Mouse (Mus musculus): ENCODE data around the gene Ifi27. TPM values are rescaled to one million over a fixed set of nuclear protein-coding genes. Genes with fewer than 3 reads are reported as not detected.

Gene Ifi27
- polyA plus RNA-seq (2012; ENCODE audit: insufficient read depth, insufficient read length, low replicate concordance, missing spikeins), result not detected in 2 replicates

- H3K27ac ChIP-seq (ENCODE audit: insufficient read depth, low read depth, low read length), result peak within 1 kb of the TSS; percentile 56; the same call in 1 of the 2 replicates
- peak within 1 kb of the TSS; percentile 25 for H3K4me3 ChIP-seq (ENCODE audit: insufficient read depth, low read depth, low read length)
Observed at GRCm38 (mm10) chr12:103433986-103434731, at the start of gene Ifi27. TSS of gene Ifi27 (plus strand) at chr12:103434211.

GRCm38 (mm10) chr12:103388505-103389347 is 45.3 kb upstream of the Ifi27 start, which contains the start of gene Otub2:
TSS of gene Otub2 (plus strand) at chr12:103388682.
- TF ChIP-seq POLR2A (IDR thresholded peaks at IDR 0.05; ENCODE audit: insufficient read depth, low read depth, low read length) (peak; percentile 28; the same call in 1 of the 2 replicates), CTCF (IDR thresholded peaks at IDR 0.05; ENCODE audit: insufficient read depth, low read depth, low read length) (no peak)
- Histone ChIP-seq H3K4me3 (ENCODE audit: insufficient read depth, low read depth, low read length) (peak within 1 kb of the TSS; percentile 88), H3K4me1 (ENCODE audit: control insufficient read depth, insufficient read depth, low read length) (peaks cover 21% of the 10 kb centered on the region), H3K27ac (ENCODE audit: insufficient read depth, low read depth, low read length) (peak within 1 kb of the TSS; percentile 34)
- 1% methylated on average over 58 of the region's 58 CpGs for WGBS

More at GRCm38 (mm10) chr12:103433986-103434731, at the start of gene Ifi27:
- H3K4me1 ChIP-seq (ENCODE audit: control insufficient read depth, insufficient read depth, low read length), result no peaks in the 10 kb centered on the region
- 53% methylated on average over 8 of the region's 8 CpGs for WGBS
- TF ChIP-seq CTCF (IDR thresholded peaks at IDR 0.05; ENCODE audit: insufficient read depth, low read depth, low read length) (no peak), POLR2A (IDR thresholded peaks at IDR 0.05; ENCODE audit: insufficient read depth, low read depth, low read length) (no peak)

- Histone ChIP-seq H3K4me1 (ENCODE audit: control insufficient read depth, insufficient read depth, low read length) (peaks cover 21% of the 10 kb centered on the region), H3K27ac (ENCODE audit: insufficient read depth, low read depth, low read length) (no peak overlapping the region), H3K4me3 (ENCODE audit: insufficient read depth, low read depth, low read length) (peak overlapping the region; percentile 88)
- WGBS, result 57% methylated on average over 2 of the region's 2 CpGs
- TF ChIP-seq POLR2A (IDR thresholded peaks at IDR 0.05; ENCODE audit: insufficient read depth, low read depth, low read length) (no peak), CTCF (IDR thresholded peaks at IDR 0.05; ENCODE audit: insufficient read depth, low read depth, low read length) (no peak)
Observed at GRCm38 (mm10) chr12:103389348-103389727, 44.7 kb upstream of the Ifi27 start.

- peaks cover 21% of the 10 kb centered on the region for H3K4me1 ChIP-seq (ENCODE audit: control insufficient read depth, insufficient read depth, low read length)
- no peak overlapping the region for H3K4me3 ChIP-seq (ENCODE audit: insufficient read depth, low read depth, low read length)
- H3K27ac ChIP-seq (ENCODE audit: insufficient read depth, low read depth, low read length), result no peak overlapping the region
- no peak for TF ChIP-seq POLR2A (IDR thresholded peaks at IDR 0.05; ENCODE audit: insufficient read depth, low read depth, low read length)
- TF ChIP-seq CTCF (IDR thresholded peaks at IDR 0.05; ENCODE audit: insufficient read depth, low read depth, low read length), result no peak
- WGBS, result 58% methylated on average over 4 of the region's 4 CpGs
Observed at GRCm38 (mm10) chr12:103389982-103390381, 44.0 kb upstream of the Ifi27 start.

GRCm38 (mm10) chr12:103391098-103391497 is 42.9 kb upstream of the Ifi27 start:
- H3K27ac ChIP-seq (ENCODE audit: insufficient read depth, low read depth, low read length), result no peak overlapping the region
- 85% methylated on average over 7 of the region's 7 CpGs for WGBS

GRCm38 (mm10) chr12:103393528-103393927 is 40.5 kb upstream of the Ifi27 start:
- peaks cover 24% of the 10 kb centered on the region for H3K4me1 ChIP-seq (ENCODE audit: control insufficient read depth, insufficient read depth, low read length)
- no peak for TF ChIP-seq CTCF (IDR thresholded peaks at IDR 0.05; ENCODE audit: insufficient read depth, low read depth, low read length)
- TF ChIP-seq POLR2A (IDR thresholded peaks at IDR 0.05; ENCODE audit: insufficient read depth, low read depth, low read length), result no peak
- 86% methylated on average over 6 of the region's 6 CpGs for WGBS
- H3K4me3 ChIP-seq (ENCODE audit: insufficient read depth, low read depth, low read length), result no peak overlapping the region
- no peak overlapping the region for H3K27ac ChIP-seq (ENCODE audit: insufficient read depth, low read depth, low read length)

More at GRCm38 (mm10) chr12:103391098-103391497, 42.9 kb upstream of the Ifi27 start:
- Histone ChIP-seq H3K4me3 (ENCODE audit: insufficient read depth, low read depth, low read length) (no peak overlapping the region), H3K4me1 (ENCODE audit: control insufficient read depth, insufficient read depth, low read length) (peaks cover 24% of the 10 kb centered on the region)
- no peak for TF ChIP-seq POLR2A (IDR thresholded peaks at IDR 0.05; ENCODE audit: insufficient read depth, low read depth, low read length)
- TF ChIP-seq CTCF (IDR thresholded peaks at IDR 0.05; ENCODE audit: insufficient read depth, low read depth, low read length), result no peak

GRCm38 (mm10) chr12:103395486-103396275 is 38.3 kb upstream of the Ifi27 start:
- 84% methylated on average over 12 of the region's 12 CpGs for WGBS

GRCm38 (mm10) chr12:103396751-103397150 is 37.3 kb upstream of the Ifi27 start:
- no peak for TF ChIP-seq POLR2A (IDR thresholded peaks at IDR 0.05; ENCODE audit: insufficient read depth, low read depth, low read length)
- no peak for TF ChIP-seq CTCF (IDR thresholded peaks at IDR 0.05; ENCODE audit: insufficient read depth, low read depth, low read length)
- no peak overlapping the region for H3K27ac ChIP-seq (ENCODE audit: insufficient read depth, low read depth, low read length)
- 84% methylated on average over 7 of the region's 7 CpGs for WGBS

More at GRCm38 (mm10) chr12:103395486-103396275, 38.3 kb upstream of the Ifi27 start:
- no peak for TF ChIP-seq POLR2A (IDR thresholded peaks at IDR 0.05; ENCODE audit: insufficient read depth, low read depth, low read length)
- no peak for TF ChIP-seq CTCF (IDR thresholded peaks at IDR 0.05; ENCODE audit: insufficient read depth, low read depth, low read length)
- Histone ChIP-seq H3K27ac (ENCODE audit: insufficient read depth, low read depth, low read length) (no peak overlapping the region), H3K4me1 (ENCODE audit: control insufficient read depth, insufficient read depth, low read length) (peaks cover 10% of the 10 kb centered on the region), H3K4me3 (ENCODE audit: insufficient read depth, low read depth, low read length) (no peak overlapping the region)

More at GRCm38 (mm10) chr12:103396751-103397150, 37.3 kb upstream of the Ifi27 start:
- Histone ChIP-seq H3K4me1 (ENCODE audit: control insufficient read depth, insufficient read depth, low read length) (peaks cover 3% of the 10 kb centered on the region; the same call in 1 of the 2 replicates), H3K4me3 (ENCODE audit: insufficient read depth, low read depth, low read length) (no peak overlapping the region)
